Mouse (Mus musculus) ES-E14 (cell line): ENCODE data around the gene Defb25.

ENCODE experiments used
- CHD2 ChIP-seq: IDR thresholded peaks from 2 replicates; pipeline ENCODE4 v1.6.1; 2014; ENCODE audit warnings: mild to moderate bottlenecking, low read depth, low read length, inconsistent platforms
- HCFC1 ChIP-seq: IDR thresholded peaks from 2 replicates; pipeline ENCODE4 v1.6.1; 2012; ENCODE audit warnings: low read length, inconsistent platforms, borderline replicate concordance; ENCODE audit not compliant: insufficient read depth
- MAFK ChIP-seq: IDR thresholded peaks from 2 replicates; pipeline ENCODE4 v1.6.1; 2014; ENCODE audit warnings: mild to moderate bottlenecking, low read depth, low read length, inconsistent platforms; ENCODE audit not compliant: insufficient read depth
- ZC3H11A ChIP-seq: IDR thresholded peaks from 2 replicates; pipeline ENCODE4 v1.6.1; 2012; ENCODE audit warnings: low read depth, mild to moderate bottlenecking, inconsistent platforms, low read length, borderline replicate concordance
- ZNF384 ChIP-seq: IDR thresholded peaks from 2 replicates; pipeline ENCODE4 v1.6.1; 2012; ENCODE audit warnings: low read depth, low read length, inconsistent platforms

GRCm38 (mm10) chr2:152615563-152615962 is 7.3 kb downstream of the Defb25 start:
- peak; percentile 81 for TF ChIP-seq ZC3H11A
- TF ChIP-seq HCFC1: no peak
- TF ChIP-seq MAFK: no peak
- TF ChIP-seq CHD2: no peak
- no peak for TF ChIP-seq ZNF384
